ENCODE assay signal across 11 mouse cellular contexts in genomic region chr9:91350861-91351291, GRCm38 (mm10). TPM values are rescaled to one million over a fixed set of nuclear protein-coding genes. Genes with fewer than 3 reads are reported as not detected.
DNase-seq lines count a peak whose midpoint lies in the region; ATAC-seq and TF ChIP-seq lines count a peak whose summit lies in the region.
"Had no signal": no experiment of that assay in that cellular context is flagged by ENCODE, and none has a peak within 500 bp of the region (broad histone marks: within the 10 kb centered on the region; RNA-seq: fewer than 3 reads in every experiment).

No protein-coding gene starts in this region.

- peak overlapping the region; percentile 21 for H3K4me3 ChIP-seq in forebrain, embryonic 15.5 days
- H3K4me3 ChIP-seq in midbrain, embryonic 14.5 days (replicated peaks; ENCODE audit: low read depth, low read length): peak overlapping the region; percentile 19
- H3K4me3 ChIP-seq in intestine, postnatal 0 days (ENCODE audit: low read depth, low read length): no peak overlapping the region
- H3K4me3 ChIP-seq: limb, embryonic 13.5 days had no signal

- H3K4me2 ChIP-seq in forebrain, embryonic 15.5 days (replicated peaks): peak overlapping the region; percentile 33
- peak overlapping the region; percentile 54 for H3K4me2 ChIP-seq in midbrain, embryonic 14.5 days (ENCODE audit: low read length)
- no peak overlapping the region for H3K4me2 ChIP-seq in intestine, postnatal 0 days (replicated peaks; ENCODE audit: low read depth)
- H3K4me2 ChIP-seq: limb, embryonic 13.5 days had no signal

- no peak for TF ChIP-seq CTCF in brain, embryonic 14.5 days (IDR thresholded peaks at IDR 0.05; ENCODE audit: borderline replicate concordance, extremely low read depth, insufficient read depth, insufficient read length)
- no peak for TF ChIP-seq CTCF in intestine, postnatal 0 days (IDR thresholded peaks at IDR 0.05; ENCODE audit: low read depth)

- peak overlapping the region; percentile 74 for H3K27ac ChIP-seq in forebrain, embryonic 15.5 days (replicated peaks)
- peak overlapping the region; percentile 70 for H3K27ac ChIP-seq in midbrain, embryonic 14.5 days (replicated peaks; ENCODE audit: low read depth, low read length)
- H3K27ac ChIP-seq in intestine, postnatal 0 days (ENCODE audit: low read depth, low read length): no peak overlapping the region
- H3K27ac ChIP-seq: limb, embryonic 13.5 days had no signal

- WGBS in forebrain, embryonic 15.5 days: 3% methylated on average over 14 of the region's 14 CpGs
- WGBS in midbrain, embryonic 14.5 days: under 1% methylated on average over 14 of the region's 14 CpGs
- WGBS in intestine, postnatal 0 days: 3% methylated on average over 14 of the region's 14 CpGs

- intact Hi-C loops in gastrocnemius, postnatal 14 days (cut with DNase I; ENCODE audit: low total_unique reads): no loop called here

- peak; percentile 88 for DNase-seq in brain, embryonic 14.5 days (ENCODE audit: low read depth)
- DNase-seq in cerebellum, postnatal 14 days: peak; percentile 82 to 89
- peak; percentile 70 for DNase-seq in midbrain, embryonic 14.5 days
- no peak for DNase-seq in spleen, postnatal 4 days (ENCODE audit: low spot score in 2 of 2)
- no peak for DNase-seq in ovary, postnatal 10 days (ENCODE audit: low spot score)
- DNase-seq in gastrocnemius, postnatal 14 days: no peak

- TF ChIP-seq POLR2A in brain, embryonic 14.5 days (IDR thresholded peaks at IDR 0.05; ENCODE audit: borderline replicate concordance, extremely low read depth, insufficient read depth, insufficient read length, poor library complexity, severe bottlenecking): no peak

- peak; percentile 43; the same call in 1 of the 2 replicates for ATAC-seq in forebrain, embryonic 15.5 days (replicated peaks)
- ATAC-seq in midbrain, embryonic 14.5 days (ENCODE audit: low FRiP score, low TSS enrichment): peak; percentile 51
- no peak for ATAC-seq in intestine, postnatal 0 days

- H3K27me3 ChIP-seq in forebrain, embryonic 15.5 days: peaks cover 52% of the 10 kb centered on the region
- peaks cover 61% of the 10 kb centered on the region for H3K27me3 ChIP-seq in midbrain, embryonic 14.5 days (ENCODE audit: control insufficient read depth, insufficient read depth, low read length)
- H3K27me3 ChIP-seq in intestine, postnatal 0 days (replicated peaks; ENCODE audit: control insufficient read depth, insufficient read depth, low read length): peaks cover 70% of the 10 kb centered on the region

- no peaks in the 10 kb centered on the region for H3K9me3 ChIP-seq in forebrain, embryonic 15.5 days
- no peaks in the 10 kb centered on the region for H3K9me3 ChIP-seq in midbrain, embryonic 14.5 days (ENCODE audit: control insufficient read depth, low read length)
- no peaks in the 10 kb centered on the region for H3K9me3 ChIP-seq in intestine, postnatal 0 days (ENCODE audit: control insufficient read depth)
- H3K9me3 ChIP-seq: limb, embryonic 13.5 days had no signal

- H3K36me3 ChIP-seq in forebrain, embryonic 15.5 days: no peaks in the 10 kb centered on the region
- no peaks in the 10 kb centered on the region for H3K36me3 ChIP-seq in midbrain, embryonic 14.5 days (ENCODE audit: control insufficient read depth, insufficient read depth, low read length)
- H3K36me3 ChIP-seq in intestine, postnatal 0 days (ENCODE audit: control insufficient read depth, insufficient read depth): no peaks in the 10 kb centered on the region
- H3K36me3 ChIP-seq: limb, embryonic 13.5 days had no signal

- no peak overlapping the region for H3K9ac ChIP-seq in forebrain, embryonic 15.5 days (replicated peaks)
- H3K9ac ChIP-seq in midbrain, embryonic 14.5 days (replicated peaks; ENCODE audit: low read length): peak overlapping the region; percentile 26; the same call in 1 of the 2 replicates
- H3K9ac ChIP-seq in intestine, postnatal 0 days (ENCODE audit: low read depth, low read length): no peak overlapping the region
- H3K9ac ChIP-seq: limb, embryonic 13.5 days had no signal

- H3K4me1 ChIP-seq in forebrain, embryonic 15.5 days: peaks cover 14% of the 10 kb centered on the region
- H3K4me1 ChIP-seq in midbrain, embryonic 14.5 days (ENCODE audit: control insufficient read depth, insufficient read depth, low read length): peaks cover 6% of the 10 kb centered on the region; the same call in 1 of the 2 replicates
- H3K4me1 ChIP-seq in intestine, postnatal 0 days (replicated peaks; ENCODE audit: control insufficient read depth, insufficient read depth, low read length): no peaks in the 10 kb centered on the region; the same call in 1 of the 2 replicates

RNA-seq across cellular contexts. Expression of gene Zic4, which starts 11.3 kb away (rescaled TPM):
- polyA plus RNA-seq in brain, embryonic 14.5 days (2012; rRNA removed): 89.6 and 91.1 TPM in 2 replicates
- polyA plus RNA-seq in forebrain, embryonic 15.5 days (2015; fragmentation: Nextera tagmentation; extraction: Ambion mirVana): 46.2 and 55.0 TPM in 2 replicates
- 32.4 and 49.1 TPM in 2 replicates for polyA plus RNA-seq in midbrain, embryonic 14.5 days (2014; fragmentation: Nextera tagmentation; extraction: Ambion mirVana)
- polyA plus RNA-seq in intestine, postnatal 0 days (2015; fragmentation: Nextera tagmentation; extraction: Ambion mirVana): not detected in 2 replicates
- total RNA-seq in gastrocnemius, postnatal 14 days (2021): under 1 TPM in 1 of 2 experiments, not detected in 1; 0.66 TPM
- total RNA-seq: hematopoietic stem cell, adult 5-6 weeks; megakaryocyte, adult 5-6 weeks had no signal

RNA-seq across cellular contexts. Expression of gene Zic1, which starts 14.7 kb away (rescaled TPM):
- polyA plus RNA-seq in brain, embryonic 14.5 days (2012; rRNA removed): 576 and 642 TPM in 2 replicates
- polyA plus RNA-seq in forebrain, embryonic 15.5 days (2015; fragmentation: Nextera tagmentation; extraction: Ambion mirVana): 9.6 and 9.8 TPM in 2 replicates
- 17.8 and 18.5 TPM in 2 replicates for polyA plus RNA-seq in midbrain, embryonic 14.5 days (2014; fragmentation: Nextera tagmentation; extraction: Ambion mirVana)
- polyA plus RNA-seq in intestine, postnatal 0 days (2015; fragmentation: Nextera tagmentation; extraction: Ambion mirVana): not detected in 2 replicates
- total RNA-seq in gastrocnemius, postnatal 14 days (2021): 1 to 10 TPM in 1 of 2 experiments, under 1 TPM in 1; 0.47 to 3.9 TPM
- total RNA-seq: hematopoietic stem cell, adult 5-6 weeks; megakaryocyte, adult 5-6 weeks had no signal

Comparison
In these comparisons a context has a peak if more than half of its experiments do, and no peak if none do; other contexts are left out.
1. DNase-seq: peak in brain, embryonic 14.5 days (single experiment), cerebellum, postnatal 14 days (2 of 2) and midbrain, embryonic 14.5 days (single experiment); none in spleen, postnatal 4 days (0 of 2), ovary, postnatal 10 days (single experiment) and gastrocnemius, postnatal 14 days (single experiment).
2. RNA of gene Zic4, which starts 11.3 kb away (polyA plus RNA-seq): 89.6 to 91.1 TPM in brain, embryonic 14.5 days, 46.2 to 55.0 TPM in forebrain, embryonic 15.5 days and 32.4 to 49.1 TPM in midbrain, embryonic 14.5 days; not detected in intestine, postnatal 0 days; every median in the first group is over 10 times any median in the second.
3. RNA of gene Zic1, which starts 14.7 kb away (polyA plus RNA-seq): 576 to 642 TPM in brain, embryonic 14.5 days; 17.8 to 18.5 TPM in midbrain, embryonic 14.5 days, 9.6 to 9.8 TPM in forebrain, embryonic 15.5 days and not detected in intestine, postnatal 0 days; every median in the first group is over 10 times any median in the second.